Mouse (Mus musculus) ES-Bruce4 (cell line): Measurements from ENCODE around the gene Krtap16-1.

Experiments
- CTCF ChIP-seq: IDR thresholded peaks from one replicate; pipeline ENCODE4 v1.8.1; 2011; ENCODE audit warnings: low read depth, low read length
- POLR2A ChIP-seq: IDR thresholded peaks from one replicate; pipeline ENCODE4 v1.8.1; 2011; ENCODE audit warnings: low read length; ENCODE audit not compliant: insufficient read depth

- TF ChIP-seq POLR2A (no peak), CTCF (no peak)
Measured at GRCm38 (mm10) chr11:100010682-100011081, 24.3 kb upstream of the Krtap16-1 start.
